Mouse (Mus musculus) spleen, postnatal 36 days (tissue): Measurements from ENCODE around the gene Cdr2.
A peak's percentile ranks its signal among the peaks of the same experiment; 100 is the strongest.
"Not testable (repeated sequence)": the region's sequence is repeated elsewhere in the genome, so short reads cannot be mapped to it uniquely, and the experiment has no call there.

Experiments used
- DNase-seq, 2 experiments: peaks; one replicate each; pipeline ENCODE4 v3.0.0; 2022; ENCODE audit warnings: low spot score in 2 of 2, mixed read lengths in 1 of 2

Gene Cdr2

GRCm38 (mm10) chr7:120982200-120982841 is at the start of gene Cdr2, which contains the start of gene Mfsd13b:
Gene Cdr2, minus strand, starts transcription at chr7:120982312.
Gene Mfsd13b, plus strand, starts transcription at chr7:120982509.
- peak; percentile 95 to 97 for DNase-seq

DNA sequence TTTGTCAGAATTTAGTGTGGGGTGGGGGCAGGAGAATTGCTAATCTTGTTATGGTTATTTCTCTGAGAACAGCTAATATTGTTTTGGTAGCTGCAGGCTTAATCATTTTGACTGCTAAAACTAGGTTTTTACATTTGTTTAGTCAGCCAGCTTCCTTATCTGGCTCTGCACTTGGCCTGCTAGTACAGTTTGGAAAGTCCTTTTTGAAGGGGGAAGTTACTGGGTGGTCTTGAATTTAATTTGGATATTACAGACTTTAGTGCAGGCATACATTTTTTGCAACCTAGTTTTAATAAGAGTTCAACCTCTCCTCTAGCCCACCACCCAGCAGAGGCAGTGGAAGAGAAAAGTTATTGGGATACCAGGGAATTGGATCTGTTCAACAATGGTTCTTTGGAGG is 47.8 kb upstream of the Cdr2 start:
- not testable (repeated sequence) for DNase-seq

DNA sequence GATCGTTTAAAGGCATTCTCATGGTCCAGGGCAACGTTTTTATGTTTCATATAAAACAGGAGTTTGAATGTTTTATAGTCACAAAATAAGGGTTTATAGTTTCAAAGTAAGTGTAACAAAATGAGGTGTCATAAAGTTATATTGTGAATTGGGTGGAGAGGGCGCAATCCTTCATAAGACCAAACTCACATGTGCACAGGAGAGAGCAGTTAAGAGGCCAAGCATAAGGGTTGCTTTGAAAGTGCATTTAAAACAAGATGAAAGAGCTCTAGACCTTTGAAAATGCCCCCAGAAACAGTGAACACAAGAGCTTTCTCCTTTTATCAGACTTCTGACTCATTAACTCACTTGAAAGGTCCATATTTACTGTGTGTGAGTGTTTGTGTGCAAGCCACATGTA is 44.2 kb upstream of the Cdr2 start:
- no peak for DNase-seq

DNA sequence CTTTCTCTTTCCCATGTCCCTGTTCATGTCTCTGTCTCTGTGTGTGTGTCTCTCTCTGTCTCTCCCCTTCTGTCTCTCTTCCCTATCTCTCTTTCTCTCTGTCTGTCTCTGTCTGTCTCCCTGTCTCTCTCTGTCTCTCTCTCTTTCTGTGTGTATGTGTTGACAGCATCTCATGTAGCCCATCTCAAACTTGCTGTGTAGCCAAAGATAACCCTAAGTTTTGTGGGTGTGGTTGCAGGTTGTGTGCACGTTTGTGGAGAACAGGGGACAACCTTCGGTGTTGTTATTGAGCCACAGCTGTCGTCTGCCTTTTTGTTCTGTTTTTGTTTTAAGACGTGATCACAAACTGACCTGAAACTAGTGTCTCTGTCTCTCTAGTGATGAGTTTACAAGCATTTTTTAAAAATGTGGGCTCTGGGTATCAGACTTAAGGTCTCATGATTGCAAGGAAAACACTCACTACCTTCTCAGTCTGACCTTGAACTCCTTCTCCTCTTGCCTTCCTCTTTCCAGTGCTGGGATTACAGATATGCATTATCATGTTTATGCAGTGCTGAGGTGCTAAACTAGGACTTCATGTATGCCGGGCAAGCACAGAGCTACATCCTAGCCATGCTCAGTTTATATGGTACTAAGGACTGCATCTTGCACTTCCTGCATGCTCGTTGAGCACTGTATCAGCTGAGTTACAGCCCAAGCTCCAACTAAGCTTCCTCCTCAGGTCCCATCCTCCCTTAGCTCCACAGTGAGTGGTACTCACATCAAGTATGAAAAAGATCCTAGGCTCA is 43.3 kb upstream of the Cdr2 start:
- no peak for DNase-seq

GRCm38 (mm10) chr7:121020277-121020676 is 38.2 kb upstream of the Cdr2 start:
- DNase-seq: peak in 1 of 2 experiments; percentile 6

GRCm38 (mm10) chr7:121018778-121019177 is 36.7 kb upstream of the Cdr2 start:
- no peak for DNase-seq

DNA sequence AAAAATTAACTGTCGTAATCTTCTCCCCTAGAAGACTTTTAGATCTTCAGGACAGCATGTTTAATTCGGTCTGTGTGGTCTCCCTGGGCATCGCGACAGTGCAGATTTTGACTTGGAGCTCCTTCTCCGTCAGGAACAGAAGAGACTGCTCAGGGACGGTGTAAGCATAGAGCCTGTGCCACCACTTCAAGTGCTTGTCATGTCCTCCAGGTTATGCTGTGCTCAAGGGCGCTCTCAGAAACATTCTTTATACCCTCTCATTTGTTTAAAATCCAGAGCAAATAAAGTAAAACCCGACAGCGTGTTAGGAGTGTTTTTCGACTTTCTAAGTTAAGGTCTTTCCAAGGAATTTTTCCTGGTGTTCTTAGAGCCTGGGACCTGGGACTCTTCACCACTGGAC is 32.4 kb upstream of the Cdr2 start:
- no peak for DNase-seq

- DNase-seq: no peak
These were observed 29.9 kb upstream of the Cdr2 start for GRCm38 (mm10) chr7:121011794-121012689.

GRCm38 (mm10) chr7:121003793-121004418 is 21.8 kb upstream of the Cdr2 start:
- no peak for DNase-seq

GRCm38 (mm10) chr7:121002407-121002928 is 20.4 kb upstream of the Cdr2 start:
- DNase-seq: no peak

DNA sequence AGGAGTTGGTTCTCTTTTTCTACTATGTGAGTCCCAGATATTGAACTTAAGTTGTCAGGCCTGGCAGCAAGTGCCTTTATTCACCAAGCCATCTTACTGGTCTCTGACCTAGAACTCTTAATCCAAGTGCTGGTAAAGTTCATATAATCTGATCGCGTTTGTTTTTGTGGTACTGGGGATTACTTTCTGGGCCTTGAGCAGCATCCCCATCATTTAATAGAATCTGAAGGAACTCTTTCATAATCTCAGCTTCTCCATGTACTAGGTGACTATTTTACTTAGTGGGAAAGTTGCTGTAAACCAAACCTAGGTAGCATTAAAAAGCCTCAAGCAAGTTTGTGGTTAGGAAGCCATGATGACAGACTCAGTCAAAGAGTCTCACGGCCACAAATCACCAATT is 19.8 kb upstream of the Cdr2 start:
- DNase-seq: no peak

- DNase-seq: no peak
These were observed 18.1 kb upstream of the Cdr2 start for GRCm38 (mm10) chr7:121000065-121000822.

DNA sequence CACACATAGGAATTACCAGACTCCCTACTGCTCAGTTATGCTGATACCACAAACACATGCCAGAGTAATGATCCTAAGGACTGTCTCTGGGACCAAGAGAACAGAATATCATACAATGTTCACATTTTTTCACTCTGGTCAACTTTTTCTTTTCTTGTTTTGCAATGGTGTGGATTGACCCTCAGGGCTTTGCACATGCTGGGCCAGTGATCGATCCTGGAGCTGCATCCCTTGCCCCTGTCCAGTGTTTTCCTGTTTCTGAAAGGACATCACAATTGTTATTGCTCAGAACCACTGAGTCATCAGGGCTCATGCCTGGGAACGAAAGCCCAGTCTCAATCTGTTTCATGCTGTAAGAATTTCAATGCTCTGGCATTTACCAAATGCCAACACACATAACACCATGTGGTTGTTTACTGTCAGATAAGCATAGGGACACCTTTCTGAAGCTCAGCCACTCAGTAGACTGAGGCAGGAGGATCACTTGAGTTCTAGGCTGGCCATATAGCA is 17.0 kb upstream of the Cdr2 start:
- no peak for DNase-seq

DNA sequence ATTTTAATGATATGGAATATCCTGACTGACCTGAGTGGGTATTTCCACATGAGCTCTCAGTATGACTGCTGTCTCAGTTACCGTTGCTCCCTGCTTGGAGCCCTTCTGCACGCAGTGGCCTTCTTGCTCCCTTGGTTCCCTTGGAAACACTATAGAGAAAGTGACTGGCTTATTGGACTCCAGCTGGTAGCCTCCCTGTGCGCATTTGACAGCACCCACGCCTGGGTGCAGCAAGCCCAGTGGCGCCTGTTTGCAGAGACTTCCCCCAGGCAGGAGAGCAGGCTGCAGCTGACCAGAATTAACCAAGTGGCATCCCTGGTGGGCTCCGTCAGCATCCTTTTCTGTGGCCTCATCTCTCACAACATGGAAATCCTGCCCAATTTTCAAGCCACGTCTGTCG is 9.1 kb upstream of the Cdr2 start:
- no peak for DNase-seq

DNA sequence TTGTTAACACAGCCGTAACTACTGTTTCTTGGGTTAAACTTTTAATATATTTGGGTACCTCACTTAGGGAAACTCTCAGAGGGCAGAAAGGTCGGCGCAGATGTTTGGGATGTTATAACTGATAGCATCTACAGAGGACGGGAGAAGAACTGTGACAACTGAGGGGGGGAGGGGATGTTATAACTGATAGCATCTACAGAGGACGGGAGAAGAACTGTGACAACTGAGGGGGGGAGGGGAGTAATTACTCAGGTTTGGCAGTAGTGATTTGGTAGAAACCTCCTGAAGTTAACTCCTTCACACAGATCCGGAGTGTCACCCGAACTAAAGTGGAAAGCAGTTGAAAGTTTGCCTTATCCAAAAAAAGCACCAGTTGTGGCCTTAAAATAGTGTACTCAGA is 856 bp upstream of the Cdr2 start:
- DNase-seq: no peak

- peak; percentile 40 to 56 for DNase-seq
These were observed 884 bp downstream of the Cdr2 start for GRCm38 (mm10) chr7:120980931-120981924.

GRCm38 (mm10) chr7:120980041-120980440 is 2.1 kb downstream of the Cdr2 start:
- DNase-seq: peak; percentile 55 to 75

GRCm38 (mm10) chr7:120977063-120977462 is 5.0 kb downstream of the Cdr2 start:
- no peak for DNase-seq

GRCm38 (mm10) chr7:120974001-120974400 is 8.1 kb downstream of the Cdr2 start:
- no peak for DNase-seq
